Mouse (Mus musculus) bone marrow, adult 2 months (tissue): Measurements from ENCODE around the gene Klb.

ENCODE experiments used
- CTCF ChIP-seq: fragments of 200-500 bp; IDR thresholded peaks from 2 replicates; pipeline ENCODE4 v1.5.1; 2011; ENCODE audit warnings: low read length, control low read depth; ENCODE audit not compliant: control insufficient read depth, insufficient read depth
- POLR2A ChIP-seq: fragments of 200-500 bp; IDR thresholded peaks from 2 replicates; pipeline ENCODE4 v1.6.1; 2011; ENCODE audit warnings: low read depth, mild to moderate bottlenecking, control low read depth, low read length, borderline replicate concordance; ENCODE audit not compliant: control insufficient read depth

- TF ChIP-seq CTCF: no peak
- no peak for TF ChIP-seq POLR2A
Measured at GRCm38 (mm10) chr5:65348168-65348567, at the start of gene Klb.
